Mouse (Mus musculus) layer of hippocampus, postnatal 25 days (tissue): Measurements from ENCODE around the gene 1700061G19Rik. TPM values are rescaled to one million over a fixed set of nuclear protein-coding genes. Genes with fewer than 3 reads are reported as not detected.
"Not testable (repeated sequence)": the region's sequence is repeated elsewhere in the genome, so short reads cannot be mapped to it uniquely, and the experiment has no call there.

ENCODE experiments used
- DNase-seq, 2 experiments: peaks; one replicate each; pipeline ENCODE4 v3.0.0; 2022; ENCODE audit warnings: mixed read lengths in 2 of 2, low spot score in 1 of 2; ENCODE audit errors: extremely low spot score in 1 of 2
- total RNA-seq, 2 experiments: library from RNA; stranded (reverse); gene quantifications; 2 replicates each; pipeline ENCODE4 v1.2.3; 2021

The 1700061G19Rik gene
- total RNA-seq, 2 experiments from 2014 or later: 0.10 to 0.14 TPM

DNA sequence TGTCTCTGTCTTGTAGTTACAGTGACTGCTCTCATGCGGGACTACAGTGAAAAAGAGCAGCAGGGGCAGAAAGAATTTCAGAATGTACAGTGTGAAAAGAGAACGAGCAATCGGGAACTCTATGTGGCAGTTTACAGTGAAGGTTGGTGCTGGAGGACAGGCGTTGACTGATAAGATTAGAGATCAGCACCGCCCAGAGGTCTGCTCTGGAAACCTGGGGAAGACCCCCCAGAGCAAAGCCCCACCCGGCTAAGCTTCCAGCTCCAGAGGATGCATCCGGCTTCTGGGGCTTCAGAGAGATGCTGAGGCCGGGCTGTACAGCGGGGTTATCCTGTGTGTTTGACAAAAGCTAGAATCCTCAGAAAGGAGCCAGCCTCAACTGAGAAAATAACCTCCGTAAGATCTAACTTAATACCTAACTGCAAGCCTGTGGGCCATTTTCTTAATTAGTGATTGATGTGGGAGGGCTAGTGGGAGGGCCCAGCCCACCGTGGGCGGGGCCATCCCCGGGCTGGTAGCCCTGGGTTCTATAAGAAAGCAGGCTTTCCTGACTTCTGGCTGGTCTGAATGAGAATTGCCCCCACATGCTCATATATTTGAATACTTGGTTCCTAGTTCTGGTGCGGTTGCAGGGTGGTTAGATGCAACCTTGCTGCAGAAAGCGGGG is 4.9 kb upstream of the 1700061G19Rik start:
- no peak for DNase-seq

DNA sequence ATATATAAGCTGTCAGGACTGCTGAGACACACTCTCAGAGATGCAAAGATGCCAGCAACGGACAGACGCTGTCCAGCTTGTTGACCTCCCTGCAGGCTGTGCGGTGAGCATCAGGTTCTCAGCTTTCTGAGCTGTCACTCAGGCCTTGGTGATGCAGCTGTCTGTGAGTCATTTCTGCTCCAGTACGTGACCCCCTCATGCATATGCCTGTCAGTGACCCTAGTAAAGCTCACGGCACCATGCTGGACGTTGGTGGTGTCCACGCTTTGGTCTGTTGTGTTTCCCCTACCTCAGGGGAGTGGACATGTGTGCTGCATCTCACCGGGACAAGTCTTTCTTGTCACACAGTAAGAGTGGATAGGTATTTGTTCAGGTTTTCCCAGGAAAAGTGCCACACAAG is 3.5 kb upstream of the 1700061G19Rik start:
- DNase-seq: no peak

DNA sequence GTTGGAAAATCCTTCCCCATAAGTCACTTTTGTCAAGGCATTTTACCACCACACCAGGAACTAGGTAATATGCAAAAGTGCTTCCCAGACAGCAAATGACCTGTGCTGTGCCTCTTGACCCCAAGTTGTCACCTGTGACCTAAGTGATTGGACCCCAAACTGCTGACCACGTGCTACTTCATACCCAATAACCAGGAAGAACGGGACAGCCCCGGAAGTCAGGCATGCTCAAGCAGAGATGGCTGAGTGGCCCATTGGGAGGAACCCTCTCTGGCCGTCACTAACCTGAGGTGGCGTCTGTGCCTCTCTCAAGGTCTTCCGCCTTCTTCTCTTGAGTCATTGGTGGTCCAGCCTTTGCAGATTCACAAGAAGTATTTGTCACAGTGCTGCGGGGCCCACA is 2.8 kb upstream of the 1700061G19Rik start:
- no peak for DNase-seq

DNA sequence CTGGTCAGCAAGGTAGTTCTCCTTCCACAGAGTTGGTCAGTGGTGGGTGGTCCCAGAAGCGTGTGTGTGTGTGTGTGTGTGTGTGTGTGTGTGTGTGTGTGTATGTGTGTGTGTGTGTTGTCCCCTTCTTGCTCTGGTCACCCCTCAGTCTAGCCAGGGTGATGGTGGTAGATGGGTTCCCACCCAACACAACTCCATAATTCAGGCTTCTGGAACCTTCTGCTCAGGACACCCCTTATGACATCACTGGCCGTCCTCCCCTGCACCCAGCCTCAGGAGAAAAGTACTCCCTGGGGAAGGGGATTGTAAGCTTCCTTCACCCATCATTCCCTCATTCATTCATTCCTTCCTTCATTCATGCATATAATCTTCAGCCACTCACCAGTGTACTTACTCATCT is 1.0 kb upstream of the 1700061G19Rik start, which contains the start of gene Acsbg2:
Gene Acsbg2, minus strand, starts transcription at position 211 of the 400 bp plus-strand sequence.
- no peak for DNase-seq

DNA sequence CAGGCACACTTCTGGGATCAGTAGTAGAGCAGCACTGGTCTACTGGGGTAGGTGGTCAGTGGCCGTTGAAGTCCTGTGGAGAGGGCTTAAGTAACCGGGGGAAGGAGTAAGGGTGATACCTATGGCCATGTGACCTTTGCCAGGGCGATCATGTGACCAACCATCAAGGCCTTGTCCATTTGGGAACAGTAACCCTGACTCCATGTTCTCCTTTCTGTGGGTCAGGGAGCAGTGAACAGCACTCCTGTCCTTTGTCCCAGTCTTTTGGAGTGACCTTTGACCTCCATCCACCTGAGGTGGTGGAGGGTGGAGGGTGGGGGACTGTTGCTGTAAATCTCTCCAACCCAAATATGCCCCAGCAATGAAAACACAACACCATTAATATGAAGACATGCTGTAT is 1.2 kb downstream of the 1700061G19Rik start:
- DNase-seq: no peak

DNA sequence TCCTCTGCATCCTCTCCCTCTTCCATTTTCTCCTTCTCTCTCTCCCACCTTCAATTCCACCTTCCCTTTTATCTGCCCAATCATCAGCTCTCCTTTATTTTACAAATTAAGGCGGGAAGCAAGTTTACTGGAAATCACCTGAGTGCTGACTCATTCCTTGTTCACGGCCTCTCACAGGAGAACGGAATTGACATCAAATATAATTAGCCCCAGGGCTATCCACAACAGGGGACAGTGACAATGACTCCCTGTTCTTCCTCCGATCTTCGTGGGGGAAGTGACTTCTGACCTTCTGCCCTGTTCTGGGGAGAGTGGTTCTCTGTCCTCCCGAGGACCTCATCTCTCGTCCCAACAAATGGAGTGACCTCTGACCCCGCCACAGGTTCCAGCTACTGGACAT is 1.7 kb downstream of the 1700061G19Rik start:
- DNase-seq: no peak

DNA sequence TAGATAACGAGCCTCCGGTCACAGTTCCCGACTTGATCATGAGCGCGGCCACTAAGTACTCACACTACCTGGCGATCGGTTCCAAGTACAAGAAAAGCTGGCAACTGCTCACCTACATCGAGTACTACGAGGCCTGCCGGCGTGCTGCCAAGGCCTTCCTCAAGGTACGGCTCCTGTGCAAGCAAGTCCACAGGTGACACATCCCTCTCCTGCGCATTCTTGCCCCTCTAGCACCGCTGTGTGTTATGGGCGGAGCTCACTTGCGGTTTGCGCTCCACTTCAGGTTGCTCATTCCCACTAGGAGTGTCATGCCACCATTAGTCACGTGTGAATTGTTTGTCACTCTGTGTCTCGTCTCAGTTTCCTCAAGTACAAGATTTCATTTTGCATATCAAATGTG is 2.1 kb downstream of the 1700061G19Rik start:
- DNase-seq: no peak

DNA sequence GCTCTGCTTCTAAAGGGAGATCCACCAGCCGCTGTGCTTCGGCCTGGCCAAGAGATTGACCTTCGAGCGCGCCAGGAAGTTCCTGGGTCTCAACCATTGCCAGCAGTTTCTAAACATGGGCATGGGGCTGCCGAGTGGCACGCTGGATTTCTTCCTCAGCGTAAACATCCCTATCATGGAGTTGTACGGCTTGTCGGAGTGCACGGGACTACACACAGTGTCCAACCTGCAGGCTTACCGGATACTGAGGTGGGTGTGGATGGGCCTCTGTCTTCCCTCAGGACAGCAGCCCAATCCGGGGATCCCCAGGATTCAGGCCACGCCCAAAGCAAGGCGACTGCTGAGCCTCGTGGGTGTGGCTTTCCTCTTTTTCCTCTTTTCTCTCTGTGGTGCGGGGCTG is 8.3 kb downstream of the 1700061G19Rik start:
- no peak for DNase-seq

DNA sequence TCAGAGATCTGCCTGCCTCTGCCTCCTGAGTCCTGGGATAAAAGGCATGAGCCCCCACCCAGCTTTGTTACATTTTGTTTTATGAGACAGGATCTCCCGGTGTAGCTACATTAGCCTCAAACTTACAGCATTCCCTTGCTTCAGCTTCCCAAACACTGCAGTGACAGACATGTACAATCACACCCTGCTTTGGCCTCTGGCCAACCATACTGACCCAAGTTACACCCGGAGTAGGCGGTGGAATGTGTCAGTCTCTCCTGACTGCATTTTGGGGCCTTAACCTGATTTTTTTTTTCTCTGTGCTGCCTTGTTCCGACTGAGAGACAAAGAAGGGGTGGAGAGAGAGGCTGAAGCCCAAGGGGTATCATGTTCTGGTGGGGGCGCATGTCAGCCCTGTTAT is 9.1 kb downstream of the 1700061G19Rik start:
- DNase-seq: no peak

DNA sequence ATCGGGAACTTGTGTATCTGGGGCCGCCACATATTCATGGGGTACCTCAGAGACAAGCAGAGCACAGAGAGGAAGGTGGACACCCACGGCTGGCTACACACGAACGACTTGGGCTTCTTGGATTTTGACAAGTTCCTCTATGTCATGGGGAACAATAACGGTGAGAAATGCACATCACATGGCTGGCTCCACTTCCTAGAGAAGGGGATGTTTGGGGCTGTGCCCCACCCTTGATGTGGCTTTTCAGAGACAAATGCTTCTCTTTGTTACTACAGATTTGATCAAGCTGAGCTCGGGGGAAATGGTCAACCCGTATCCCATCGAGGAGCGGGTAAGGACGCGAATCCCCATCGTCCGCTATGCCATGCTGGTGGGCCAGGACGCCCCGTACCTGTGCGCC is 9.5 kb downstream of the 1700061G19Rik start:
- DNase-seq: no peak

DNA sequence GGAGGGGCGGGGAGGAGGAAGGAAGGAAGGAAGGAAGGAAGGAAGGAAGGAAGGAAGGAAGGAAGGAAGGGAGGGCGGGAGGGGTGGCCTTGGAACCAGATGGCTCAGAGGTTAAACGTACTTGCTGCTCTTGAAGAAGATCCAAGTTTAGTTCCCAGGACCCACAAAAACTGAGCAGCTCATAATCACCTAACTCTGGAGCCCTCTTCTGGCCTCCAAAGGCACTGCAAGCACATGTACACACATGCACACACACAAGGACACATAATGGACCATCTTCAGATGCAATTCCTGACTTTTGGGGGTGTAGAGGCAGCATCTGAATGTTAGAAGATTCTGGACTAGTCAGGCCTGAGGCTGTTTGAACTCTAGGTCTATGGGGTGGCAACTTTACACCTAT is 12.8 kb downstream of the 1700061G19Rik start:
- no peak for DNase-seq

DNA sequence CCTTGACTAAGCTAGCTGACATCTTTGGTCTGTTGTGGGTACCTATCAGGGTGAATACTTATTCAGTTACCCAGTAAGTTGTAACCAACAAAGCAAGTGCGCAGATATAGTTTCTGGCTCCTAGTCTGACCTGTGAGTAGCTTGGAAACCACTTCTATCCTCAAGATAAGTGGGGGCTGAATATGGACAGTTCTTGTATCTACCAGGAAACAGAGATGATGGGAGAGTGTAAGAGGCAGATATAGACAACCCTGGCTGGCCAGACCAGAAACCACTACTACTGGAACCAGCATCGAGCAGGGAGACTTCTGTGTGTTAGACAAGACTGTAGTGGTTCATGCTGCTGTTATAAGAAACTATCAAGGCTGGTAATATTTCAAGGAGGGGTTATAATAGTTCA is 14.7 kb downstream of the 1700061G19Rik start:
- DNase-seq: no peak

DNA sequence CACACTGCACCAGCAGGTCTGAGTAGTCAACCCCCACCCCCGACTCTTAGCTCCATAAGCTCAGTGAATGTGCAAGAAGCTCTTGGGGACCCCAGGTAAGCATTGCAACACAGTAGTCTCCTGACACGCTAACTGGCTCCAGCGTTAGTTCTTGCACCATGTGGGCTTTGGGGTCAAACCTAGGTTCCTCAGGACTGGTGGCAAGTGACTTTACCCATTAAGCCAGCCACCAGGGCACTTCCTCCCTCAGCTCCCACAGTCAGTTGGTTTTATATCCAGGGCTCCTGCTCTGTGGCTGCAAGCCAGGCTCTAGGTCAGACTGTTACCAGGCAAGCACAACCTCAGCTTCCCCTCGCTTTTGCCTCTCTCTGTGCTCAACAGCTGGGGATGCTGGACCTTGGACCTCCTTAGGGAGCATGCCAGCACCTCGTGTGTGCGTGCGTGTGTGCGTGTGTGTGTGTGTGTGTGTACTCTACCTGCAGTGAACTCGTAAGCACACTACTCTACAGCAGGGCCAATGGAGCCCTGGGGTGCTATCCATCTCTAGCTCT is 20.2 kb downstream of the 1700061G19Rik start:
- no peak for DNase-seq

DNA sequence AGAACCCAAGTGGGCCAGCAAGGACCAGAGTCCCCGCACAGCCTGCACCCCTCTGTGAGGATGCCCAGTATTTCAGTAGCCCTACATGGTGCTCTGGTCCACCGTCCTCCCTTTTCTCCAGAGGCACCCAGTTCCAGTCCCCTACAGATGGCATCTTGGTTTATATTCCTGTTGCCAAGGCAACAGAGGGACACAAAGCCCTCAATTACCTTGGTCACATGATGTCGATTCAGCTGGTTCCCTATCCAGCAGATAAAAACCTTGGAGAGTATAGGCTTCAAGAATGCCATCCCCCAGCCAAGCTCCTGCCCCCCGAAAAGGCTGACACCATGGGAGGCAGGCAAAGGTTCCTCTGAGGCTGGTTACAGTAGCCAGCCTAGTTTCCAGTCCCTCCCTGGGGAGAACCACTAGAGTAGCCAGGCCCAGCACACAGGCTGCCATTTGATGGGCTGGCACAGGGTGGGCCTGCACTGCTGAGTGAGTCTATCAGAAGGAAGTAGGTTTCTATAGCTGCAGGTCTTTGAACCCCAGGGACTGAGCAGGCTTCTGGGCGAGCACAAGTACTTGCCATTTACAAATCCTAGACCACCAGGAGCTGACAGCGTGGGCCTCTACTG is 21.3 kb downstream of the 1700061G19Rik start:
- peak; percentile 22 to 34 for DNase-seq

DNA sequence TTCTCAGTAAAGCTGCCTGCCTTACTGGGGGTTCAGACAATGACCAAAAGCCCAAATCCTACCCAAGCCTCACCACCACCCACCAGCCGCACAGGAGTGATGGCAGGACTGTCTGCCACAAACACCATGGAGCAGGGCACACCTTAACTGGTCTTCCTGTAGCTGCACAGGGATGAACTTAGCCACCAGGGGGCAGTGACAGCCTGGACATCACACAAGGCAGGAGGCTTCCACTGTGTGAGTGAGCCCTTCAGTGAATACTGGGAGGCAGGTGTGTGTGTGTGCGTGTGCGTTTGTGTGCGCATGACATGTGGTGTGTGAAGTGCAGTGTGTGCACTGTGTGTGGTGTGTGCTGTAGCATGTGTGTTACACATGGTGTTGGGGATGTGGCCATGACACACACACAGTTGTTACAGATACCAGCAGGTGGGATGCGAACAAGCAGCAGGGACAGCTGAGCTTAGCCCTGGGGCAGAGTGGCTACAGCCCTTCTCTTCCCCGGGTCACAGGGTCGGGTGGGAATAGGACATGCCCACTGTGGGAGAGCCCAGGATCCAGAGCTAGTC is 22.4 kb downstream of the 1700061G19Rik start:
- peak; percentile 71 to 88 for DNase-seq

DNA sequence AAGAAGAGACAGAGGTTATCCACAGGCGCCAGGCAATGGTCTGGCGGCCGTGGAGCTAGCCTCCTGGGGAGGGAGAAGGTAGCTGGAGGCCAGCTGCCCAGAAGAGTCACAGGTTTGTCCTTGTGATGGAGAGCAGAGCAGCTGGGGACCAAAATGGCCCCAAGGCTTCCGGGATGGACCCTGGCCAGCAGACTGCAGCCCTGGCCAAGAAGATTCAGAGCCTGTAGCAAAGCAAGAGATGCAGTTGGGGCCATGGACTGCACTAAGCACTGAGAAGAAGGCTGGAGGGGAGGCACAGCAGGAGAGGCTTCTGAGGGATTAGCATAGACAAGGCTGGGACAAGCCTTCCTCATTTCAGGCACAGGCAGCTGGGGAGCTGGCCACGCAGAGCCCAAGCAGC is 27.4 kb downstream of the 1700061G19Rik start:
- no peak for DNase-seq

DNA sequence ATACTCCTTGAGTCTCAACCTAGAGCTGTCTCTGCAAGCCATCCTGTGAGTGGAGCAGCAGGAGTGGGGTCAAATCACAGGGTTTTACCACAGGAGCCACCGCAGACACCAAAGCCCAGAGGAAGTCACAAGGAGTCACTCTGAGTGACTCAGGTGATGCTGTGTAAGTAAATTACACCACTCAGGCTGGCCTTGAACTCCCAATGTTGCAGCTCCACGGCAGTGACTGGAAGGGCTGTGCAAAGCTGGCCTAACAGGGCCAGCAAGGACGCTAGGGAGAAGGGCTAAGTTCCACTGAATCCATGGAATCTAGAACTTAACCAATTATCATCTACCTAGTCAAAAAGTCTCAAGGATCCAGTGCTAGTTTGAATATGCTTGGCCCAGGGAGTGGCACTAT is 30.9 kb downstream of the 1700061G19Rik start:
- no peak for DNase-seq

DNA sequence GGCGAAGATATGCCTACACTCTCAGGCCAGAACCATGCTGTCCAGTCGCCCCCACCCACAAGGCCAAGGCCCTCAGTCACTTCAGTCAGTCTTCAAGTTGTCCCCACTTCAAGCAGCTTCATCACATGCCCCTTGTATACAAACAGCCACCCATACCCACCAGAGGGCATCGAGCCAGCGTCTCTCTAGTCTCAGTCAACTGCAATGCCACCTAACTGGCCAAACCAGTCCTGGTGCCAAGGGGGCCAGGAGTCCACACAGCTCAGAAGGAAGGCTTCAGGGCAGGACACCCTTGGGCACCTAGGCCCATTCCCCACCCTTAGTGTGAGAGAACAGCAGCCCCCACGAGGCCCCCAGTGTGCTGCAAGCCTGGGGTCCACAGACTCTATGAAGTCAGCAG is 31.8 kb downstream of the 1700061G19Rik start:
- DNase-seq: no peak

DNA sequence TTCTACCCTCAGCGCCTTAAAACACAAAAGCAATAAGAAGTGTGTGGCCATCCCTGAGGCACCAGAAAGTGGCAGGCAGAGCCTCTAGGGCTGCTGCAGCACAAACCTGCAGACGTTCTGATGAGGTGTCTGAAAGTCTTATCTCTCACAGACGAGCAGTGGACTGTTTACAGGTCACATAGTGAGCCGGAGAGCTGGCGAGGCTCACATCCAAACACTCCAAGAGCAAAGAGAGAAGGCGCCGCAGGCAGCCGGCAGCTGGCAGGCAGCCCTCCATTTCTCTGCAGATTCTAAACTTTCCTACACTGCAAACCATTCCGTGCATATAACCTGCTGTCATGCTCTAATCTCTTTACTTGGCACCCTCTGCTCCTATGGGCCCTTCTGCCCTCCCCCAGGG is 32.6 kb downstream of the 1700061G19Rik start:
- no peak for DNase-seq

DNA sequence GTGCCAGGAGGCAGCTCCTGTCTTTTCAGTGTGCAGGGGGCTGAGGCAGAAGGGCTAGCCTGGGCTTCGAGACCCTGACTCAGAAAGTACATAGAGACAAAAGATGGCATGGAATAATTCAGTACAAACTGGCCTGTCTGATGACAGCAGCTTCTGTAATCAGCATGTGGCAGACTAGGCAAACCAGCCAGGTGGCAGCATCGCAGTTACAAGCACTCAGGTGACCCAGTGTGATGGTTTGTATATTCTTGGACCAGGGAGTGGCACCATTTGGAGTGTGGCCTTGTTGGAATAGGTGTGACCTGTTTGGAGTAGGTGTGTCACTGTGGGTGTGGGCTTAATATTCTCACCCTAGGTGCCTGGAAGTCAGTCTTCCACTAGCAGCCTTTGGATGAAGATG is 34.5 kb downstream of the 1700061G19Rik start:
- not testable (repeated sequence) for DNase-seq

DNA sequence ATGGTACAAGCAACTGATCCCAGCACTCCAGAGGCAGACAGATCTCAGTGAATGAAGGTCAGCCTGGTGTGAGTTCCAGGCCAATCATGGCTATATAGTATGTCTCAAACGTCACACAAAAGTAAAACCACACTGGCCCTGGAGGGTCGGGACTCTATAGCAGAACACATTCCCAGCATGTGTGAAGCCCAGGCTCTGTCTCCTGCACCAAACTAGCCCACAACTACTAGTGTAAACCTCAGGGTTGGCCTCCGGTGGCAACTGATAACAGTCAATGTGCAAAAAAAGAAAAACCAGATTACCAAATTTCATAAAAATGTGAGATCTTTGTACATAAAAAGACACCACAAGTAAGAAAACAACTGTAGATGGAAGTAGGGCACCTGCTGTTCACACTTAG is 37.7 kb downstream of the 1700061G19Rik start:
- DNase-seq: no peak

DNA sequence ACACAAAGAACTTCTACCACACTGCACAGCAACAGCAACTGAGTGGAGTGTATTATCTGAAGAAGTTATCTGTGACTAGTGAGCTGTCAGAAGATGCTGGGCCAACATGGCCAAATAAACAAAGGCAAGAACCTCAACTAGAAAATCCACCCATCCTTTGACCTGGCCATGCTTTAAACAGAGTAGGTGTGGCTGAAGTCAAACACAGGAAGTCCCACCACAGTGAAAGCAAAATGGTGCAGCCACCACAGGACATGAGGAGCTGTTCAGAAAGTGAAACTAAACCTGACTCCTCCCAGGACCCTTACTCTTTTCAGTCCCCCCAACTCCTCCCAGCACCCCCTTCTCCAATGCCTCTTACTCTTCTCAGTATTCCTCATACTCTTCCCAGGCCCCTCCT is 38.2 kb downstream of the 1700061G19Rik start:
- no peak for DNase-seq
